Mouse (Mus musculus): ENCODE measurements at regions not wholly inside any gene's neighbourhood (a gene's known extent, or its start where the extent isn't known, plus 50 kb on each side); places are given as distances from the start of the nearest gene placed in this dataset.

GRCm38 (mm10) chr2:92747406-92747805 is 147.9 kb downstream of the Chst1 start:
- TF ChIP-seq POLR2A (IDR thresholded peaks at IDR 0.05; ENCODE audit: low read depth, low read length), result no peak
- TF ChIP-seq CTCF (IDR thresholded peaks at IDR 0.05; ENCODE audit: extremely low read depth, insufficient read depth, insufficient read length, insufficient replicate concordance), result no peak
